Mouse (Mus musculus) retina, postnatal 7 days (tissue): ENCODE measurements around the gene Esyt2.

Experiments
- DNase-seq: peaks from one replicate; pipeline ENCODE4 v3.0.0-alpha.2; 2012; ENCODE audit warnings: low read depth, low spot score

Esyt2 gene

DNA sequence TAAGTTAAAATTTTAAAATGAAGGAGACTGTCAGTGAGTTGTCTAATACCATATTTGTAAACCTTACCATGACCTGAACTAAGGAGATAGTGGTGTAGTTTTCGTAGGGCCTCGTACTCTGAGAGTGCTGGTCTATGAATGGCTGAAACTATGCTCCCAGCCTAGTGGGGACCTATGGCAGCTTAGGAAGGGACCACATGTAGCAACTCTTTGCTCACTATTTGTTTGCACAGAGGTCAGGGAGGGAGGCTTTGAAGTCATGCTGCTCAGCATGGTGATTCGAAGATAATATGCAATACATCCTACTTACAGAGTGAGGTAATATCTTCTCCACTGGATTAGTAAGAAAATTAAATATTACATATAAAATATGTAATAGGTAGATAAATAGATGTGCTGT is 73.7 kb downstream of the Esyt2 start:
- no peak for DNase-seq

DNA sequence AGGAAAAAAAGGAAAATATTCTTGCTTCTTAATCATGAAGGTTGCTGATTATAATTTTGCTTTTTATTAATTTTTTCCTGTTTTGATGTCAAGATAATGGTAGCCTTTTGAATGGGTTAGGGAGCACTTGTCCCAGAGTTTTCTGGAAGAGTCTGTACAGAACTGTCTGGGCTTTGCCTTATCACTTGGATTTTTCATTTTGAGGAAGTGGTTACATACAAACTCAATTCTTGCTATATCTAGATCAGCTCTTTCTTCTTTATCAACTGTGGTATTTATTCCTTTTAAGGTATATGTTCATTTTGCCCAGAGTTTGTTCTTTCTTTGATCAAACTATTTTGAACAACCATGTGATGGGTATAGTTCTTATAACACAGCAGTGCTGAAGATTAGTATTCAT is 81.1 kb downstream of the Esyt2 start:
- no peak for DNase-seq

GRCm38 (mm10) chr12:116366900-116367299 is 85.9 kb downstream of the Esyt2 start:
- no peak for DNase-seq

GRCm38 (mm10) chr12:116367346-116367745 is 86.3 kb downstream of the Esyt2 start:
- no peak for DNase-seq

DNA sequence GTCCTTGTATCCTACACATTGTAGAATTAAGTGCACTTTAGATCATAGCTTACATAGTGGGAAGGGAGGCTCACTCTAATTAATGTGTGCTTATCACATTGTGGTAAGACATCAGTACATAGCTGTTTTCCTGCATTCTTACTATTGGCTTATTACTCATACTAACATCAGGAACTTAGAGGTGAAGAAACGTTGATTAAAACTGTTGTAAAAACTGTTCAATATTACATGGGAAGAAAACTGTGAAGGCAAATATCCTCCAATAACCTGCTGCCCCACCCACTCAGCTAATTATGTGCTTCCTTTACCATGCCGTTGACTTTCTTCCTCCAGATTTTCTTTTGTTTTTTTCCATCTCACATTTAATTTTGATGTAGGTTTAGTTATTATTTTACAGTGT is 87.9 kb downstream of the Esyt2 start:
- DNase-seq, result no peak

GRCm38 (mm10) chr12:116383101-116383500 is 102.1 kb downstream of the Esyt2 start:
- DNase-seq, result no peak

- no peak for DNase-seq
These were observed 103.0 kb downstream of the Esyt2 start for GRCm38 (mm10) chr12:116383995-116384394.

- DNase-seq, result no peak
These were observed 105.8 kb downstream of the Esyt2 start for GRCm38 (mm10) chr12:116386802-116387201.

GRCm38 (mm10) chr12:116389868-116390267 is 108.9 kb downstream of the Esyt2 start:
- no peak for DNase-seq

GRCm38 (mm10) chr12:116394327-116394726 is 113.3 kb downstream of the Esyt2 start:
- no peak for DNase-seq

- no peak for DNase-seq
These were observed 114.3 kb downstream of the Esyt2 start for GRCm38 (mm10) chr12:116395312-116395711.

GRCm38 (mm10) chr12:116396072-116396695 is 115.2 kb downstream of the Esyt2 start:
- no peak for DNase-seq

- DNase-seq, result no peak
These were observed 123.2 kb downstream of the Esyt2 start for GRCm38 (mm10) chr12:116404012-116404679.

- peak; percentile 98 for DNase-seq
These were observed 124.2 kb downstream of the Esyt2 start, which contains the start of gene Ncapg2 for GRCm38 (mm10) chr12:116405045-116405835. Ncapg2 (plus strand) TSS chr12:116405402.

DNA sequence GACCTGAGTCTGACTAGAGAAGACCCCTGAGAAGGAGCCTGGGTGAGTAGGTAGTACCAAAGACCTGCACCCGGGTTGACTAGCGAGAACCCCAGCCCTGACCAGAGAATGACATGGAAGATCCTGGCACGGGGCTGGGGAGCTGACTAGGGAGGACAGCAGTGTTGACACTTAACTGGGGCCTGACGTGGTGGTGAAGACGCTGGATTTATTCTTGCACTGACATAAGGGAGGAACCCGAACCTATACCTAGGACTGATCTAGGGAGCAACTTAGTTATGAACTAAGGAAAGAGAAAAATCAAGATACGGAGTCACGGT is 124.8 kb downstream of the Esyt2 start:
- no peak for DNase-seq

DNA sequence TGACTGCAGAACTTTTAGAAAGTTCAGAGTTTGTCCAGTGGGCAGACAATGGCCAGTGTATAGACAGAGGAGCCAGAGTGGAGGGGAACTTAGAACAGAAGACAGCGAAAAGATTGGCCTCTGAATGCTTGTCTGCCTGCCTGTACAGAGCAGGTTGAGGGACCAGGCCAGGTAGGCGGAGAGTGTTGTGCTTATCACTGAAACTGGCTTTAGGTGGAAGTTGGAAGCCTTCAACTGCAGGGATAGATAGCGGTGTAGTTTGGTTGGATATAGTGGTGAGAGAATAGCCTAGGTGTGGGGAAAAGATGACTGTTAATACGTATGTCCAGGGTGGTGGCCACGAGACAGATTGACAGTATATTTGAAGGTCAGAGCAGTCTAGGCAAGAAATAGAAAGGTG is 126.9 kb downstream of the Esyt2 start:
- no peak for DNase-seq

DNA sequence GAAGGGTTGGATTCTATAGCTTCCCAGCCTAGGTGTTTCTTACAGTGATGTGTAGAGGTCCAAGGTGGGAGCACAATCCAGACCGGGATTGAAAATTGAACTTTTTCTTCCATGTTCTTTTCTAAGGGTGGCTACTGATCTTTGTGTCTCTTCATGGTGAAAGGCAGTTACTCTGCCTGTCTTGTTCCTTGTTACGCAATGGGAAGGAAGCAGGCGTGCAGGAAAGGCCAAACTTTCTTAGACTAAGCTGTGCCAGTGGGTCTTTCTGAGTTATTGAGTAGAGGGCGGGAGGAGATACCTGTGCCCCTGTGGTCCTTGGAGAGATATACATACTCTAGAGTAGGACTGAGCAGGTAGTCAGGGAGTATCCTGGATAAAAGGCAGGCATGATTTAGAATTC is 133.9 kb downstream of the Esyt2 start:
- DNase-seq, result no peak

DNA sequence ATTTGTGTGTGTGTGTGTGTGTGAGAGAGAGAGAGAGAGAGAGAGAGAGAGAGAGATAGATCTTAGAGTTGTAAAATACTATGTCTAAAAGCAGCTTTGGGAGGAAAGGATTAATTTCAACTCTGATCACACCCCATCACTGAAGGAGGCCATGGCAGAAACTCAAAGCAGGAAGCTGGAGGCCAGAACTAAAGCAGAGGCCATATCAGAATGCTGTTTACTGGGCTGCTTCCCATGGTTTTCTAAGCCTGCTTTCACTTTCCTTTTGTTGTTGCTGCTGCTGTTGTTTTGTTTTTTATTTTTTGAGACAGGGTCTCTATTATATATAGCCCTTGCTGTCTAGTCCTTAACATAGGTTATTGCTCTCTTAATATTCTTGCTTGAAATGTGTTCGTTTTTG is 135.5 kb downstream of the Esyt2 start:
- no peak for DNase-seq

GRCm38 (mm10) chr12:116421656-116422055 is 140.7 kb downstream of the Esyt2 start:
- DNase-seq, result no peak

- no peak for DNase-seq
These were observed 144.4 kb downstream of the Esyt2 start for GRCm38 (mm10) chr12:116425392-116425791.

- DNase-seq, result no peak
These were observed 152.7 kb downstream of the Esyt2 start for GRCm38 (mm10) chr12:116433742-116434141.

GRCm38 (mm10) chr12:116435232-116435631 is 154.2 kb downstream of the Esyt2 start:
- DNase-seq, result no peak

DNA sequence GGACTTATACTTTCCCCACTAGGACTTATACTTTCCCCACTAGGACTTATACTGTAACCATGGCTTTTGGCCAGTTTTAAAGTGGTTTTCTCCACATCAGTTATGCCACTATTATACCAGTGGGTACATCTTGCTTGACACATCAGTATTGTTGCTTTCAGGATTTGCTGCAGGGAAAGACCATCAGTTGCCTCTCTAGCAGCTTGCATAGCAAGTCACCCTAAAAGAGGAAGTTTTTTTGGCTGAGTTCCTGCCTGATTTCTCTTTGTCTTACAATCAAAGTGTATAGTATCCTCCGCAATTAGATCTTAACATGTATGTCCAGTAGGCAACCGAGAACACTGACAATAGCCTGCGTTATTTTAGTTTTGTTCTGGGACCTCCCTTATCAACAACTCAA is 155.1 kb downstream of the Esyt2 start:
- DNase-seq, result no peak
